ENCODE assay signal across 9 mouse cellular contexts in genomic region chr1:36709055-36709853, GRCm38 (mm10). TPM values are rescaled to one million over a fixed set of nuclear protein-coding genes. Genes with fewer than 3 reads are reported as not detected.
DNase-seq lines count a peak whose midpoint lies in the region; ATAC-seq and TF ChIP-seq lines count a peak whose summit lies in the region.
"Had no signal": no experiment of that assay in that cellular context is flagged by ENCODE, and none has a peak within 500 bp of the region (broad histone marks: within the 10 kb centered on the region; RNA-seq: fewer than 3 reads in every experiment).

No protein-coding gene starts in this region.

- peaks cover 13% of the 10 kb centered on the region for H3K4me1 ChIP-seq in neural tube, embryonic 11.5 days (ENCODE audit: control insufficient read depth, insufficient read depth, low read length)
- H3K4me1 ChIP-seq in hindbrain, embryonic 13.5 days (replicated peaks), result peaks cover 30% of the 10 kb centered on the region
- H3K4me1 ChIP-seq in limb, embryonic 14.5 days (ENCODE audit: control insufficient read depth, insufficient read depth, low read length), result peaks cover 12% of the 10 kb centered on the region
- H3K4me1 ChIP-seq in midbrain, embryonic 12.5 days, result peaks cover 18% of the 10 kb centered on the region

- 1% methylated on average over 33 of the region's 33 CpGs for WGBS in neural tube, embryonic 11.5 days
- 1% methylated on average over 33 of the region's 33 CpGs for WGBS in hindbrain, embryonic 13.5 days
- WGBS in limb, embryonic 14.5 days, result under 1% methylated on average over 33 of the region's 33 CpGs
- WGBS in midbrain, embryonic 12.5 days, result under 1% methylated on average over 33 of the region's 33 CpGs

- H3K4me3 ChIP-seq in neural tube, embryonic 11.5 days (ENCODE audit: low read depth, low read length), result peak overlapping the region; percentile 97
- H3K4me3 ChIP-seq in hindbrain, embryonic 13.5 days, result peak overlapping the region; percentile 99
- H3K4me3 ChIP-seq in limb, embryonic 14.5 days (replicated peaks; ENCODE audit: low read length), result peak overlapping the region; percentile 98
- H3K4me3 ChIP-seq in midbrain, embryonic 12.5 days, result peak overlapping the region; percentile 81

- H3K9me3 ChIP-seq in neural tube, embryonic 11.5 days (ENCODE audit: control insufficient read depth, low read length), result no peaks in the 10 kb centered on the region
- H3K9me3 ChIP-seq in hindbrain, embryonic 13.5 days, result no peaks in the 10 kb centered on the region
- H3K9me3 ChIP-seq in limb, embryonic 14.5 days (ENCODE audit: control insufficient read depth, low read length), result no peaks in the 10 kb centered on the region
- no peaks in the 10 kb centered on the region for H3K9me3 ChIP-seq in midbrain, embryonic 12.5 days

- DNase-seq in neural tube, embryonic 11.5 days (ENCODE audit: low spot score), result peak; percentile 52
- no peak for DNase-seq in neural tube, embryonic 10.5 days (ENCODE audit: extremely low spot score, low spot score)
- peak; percentile 73 for DNase-seq in adrenal gland, adult 2 months
- DNase-seq in limb, embryonic 14.5 days (ENCODE audit: low spot score), result peak; percentile 46
- peak; percentile 65 for DNase-seq in thymus, postnatal 0 days (ENCODE audit: low spot score)

- no peaks in the 10 kb centered on the region for H3K27me3 ChIP-seq in neural tube, embryonic 11.5 days (ENCODE audit: control insufficient read depth, insufficient read depth, low read length)
- no peaks in the 10 kb centered on the region for H3K27me3 ChIP-seq in hindbrain, embryonic 13.5 days
- H3K27me3 ChIP-seq in limb, embryonic 14.5 days (ENCODE audit: control insufficient read depth, insufficient read depth, low read length), result no peaks in the 10 kb centered on the region
- 0 out of 2 replicates have a peak, but pooled peaks cover 3% of the 10 kb centered on the region for H3K27me3 ChIP-seq in midbrain, embryonic 12.5 days

- no peak for TF ChIP-seq POLR2A in limb, embryonic 14.5 days (IDR thresholded peaks at IDR 0.05; ENCODE audit: borderline replicate concordance, extremely low read depth, insufficient read depth, insufficient read length)

- H3K27ac ChIP-seq in neural tube, embryonic 11.5 days (ENCODE audit: low read depth, low read length), result peak overlapping the region; percentile 75
- H3K27ac ChIP-seq in hindbrain, embryonic 13.5 days, result peak overlapping the region; percentile 91
- H3K27ac ChIP-seq in limb, embryonic 14.5 days (replicated peaks; ENCODE audit: low read depth, low read length), result peak overlapping the region; percentile 79
- H3K27ac ChIP-seq in midbrain, embryonic 12.5 days (replicated peaks), result peak overlapping the region; percentile 77

- H3K36me3 ChIP-seq in neural tube, embryonic 11.5 days (ENCODE audit: control insufficient read depth, insufficient read depth, low read length), result peaks cover 5% of the 10 kb centered on the region
- H3K36me3 ChIP-seq in hindbrain, embryonic 13.5 days, result peaks cover 33% of the 10 kb centered on the region
- H3K36me3 ChIP-seq in limb, embryonic 14.5 days (ENCODE audit: control insufficient read depth, insufficient read depth, low read length), result peaks cover 32% of the 10 kb centered on the region
- peaks cover 31% of the 10 kb centered on the region for H3K36me3 ChIP-seq in midbrain, embryonic 12.5 days

- H3K9ac ChIP-seq in neural tube, embryonic 11.5 days (ENCODE audit: low read length), result peak overlapping the region; percentile 91
- H3K9ac ChIP-seq in hindbrain, embryonic 13.5 days, result peak overlapping the region; percentile 98
- peak overlapping the region; percentile 85 for H3K9ac ChIP-seq in limb, embryonic 14.5 days (ENCODE audit: low read depth, low read length, severe bottlenecking)
- H3K9ac ChIP-seq in midbrain, embryonic 12.5 days (replicated peaks), result peak overlapping the region; percentile 89

- H3K4me2 ChIP-seq in neural tube, embryonic 11.5 days (ENCODE audit: low read depth), result peak overlapping the region; percentile 90
- peak overlapping the region; percentile 83 for H3K4me2 ChIP-seq in hindbrain, embryonic 13.5 days
- peak overlapping the region; percentile 74 for H3K4me2 ChIP-seq in limb, embryonic 14.5 days (replicated peaks; ENCODE audit: low read depth, low read length, severe bottlenecking)
- H3K4me2 ChIP-seq in midbrain, embryonic 12.5 days (replicated peaks), result peak overlapping the region; percentile 81

- peak; percentile 78 for ATAC-seq in neural tube, embryonic 11.5 days (ENCODE audit: insufficient read depth, low FRiP score, low TSS enrichment)
- ATAC-seq in erythroblast, adult 5-6 weeks (replicated peaks; ENCODE audit: low FRiP score, poor library complexity, severe bottlenecking), result peak; percentile 32
- peak; percentile 79 for ATAC-seq in hindbrain, embryonic 13.5 days (ENCODE audit: low FRiP score)
- ATAC-seq in limb, embryonic 14.5 days (ENCODE audit: low FRiP score, low read depth), result peak; percentile 73
- peak; percentile 86 for ATAC-seq in midbrain, embryonic 12.5 days (ENCODE audit: low FRiP score, low read depth)

RNA-seq across cellular contexts. Expression of gene 4933424G06Rik, which starts 0.7 kb away (rescaled TPM):
- not detected in 2 replicates for polyA plus RNA-seq in neural tube, embryonic 11.5 days (2014; fragmentation: Nextera tagmentation; extraction: Ambion mirVana)
- not detected for total RNA-seq in adrenal gland, adult 2 months (2021)
- not detected in 2 replicates for polyA plus RNA-seq in adrenal gland, adult 2 months (2012; rRNA removed)
- total RNA-seq in erythroblast, adult 5-6 weeks (2015; ENCODE audit: low replicate concordance), result not detected in 2 replicates
- total RNA-seq in erythroblast, adult 5-6 weeks (2017; ENCODE audit: low replicate concordance), result not detected in 2 replicates
- polyA plus RNA-seq in hindbrain, embryonic 13.5 days (2015; fragmentation: Nextera tagmentation; extraction: Ambion mirVana), result 0.43 and 0.57 TPM in 2 replicates
- polyA plus RNA-seq in limb, embryonic 14.5 days (2012; rRNA removed), result 0.10 TPM in 1 of 2 replicates, not detected in the other
- not detected in 2 replicates for polyA plus RNA-seq in limb, embryonic 14.5 days (2014; fragmentation: Nextera tagmentation; extraction: Ambion mirVana)
- 0.27 TPM in 2 replicates for polyA plus RNA-seq in midbrain, embryonic 12.5 days (2016; fragmentation: Nextera tagmentation; extraction: Ambion mirVana)
- polyA plus RNA-seq in thymus, postnatal 0 days (2015; fragmentation: Nextera tagmentation; extraction: Ambion mirVana), result 0.13 TPM in 1 of 2 replicates, not detected in the other
- total RNA-seq: gastrocnemius, postnatal 4 days had no signal

RNA-seq across cellular contexts. Expression of gene Actr1b, which starts 5.0 kb away (rescaled TPM):
- 127 and 135 TPM in 2 replicates for polyA plus RNA-seq in neural tube, embryonic 11.5 days (2014; fragmentation: Nextera tagmentation; extraction: Ambion mirVana)
- total RNA-seq in adrenal gland, adult 2 months (2021), result 100 to 1,000 TPM; 132 to 140 TPM
- 144 and 156 TPM in 2 replicates for polyA plus RNA-seq in adrenal gland, adult 2 months (2012; rRNA removed)
- total RNA-seq in erythroblast, adult 5-6 weeks (2015; ENCODE audit: low replicate concordance), result 3.6 and 4.2 TPM in 2 replicates
- 6.2 and 9.6 TPM in 2 replicates for total RNA-seq in erythroblast, adult 5-6 weeks (2017; ENCODE audit: low replicate concordance)
- 101 and 107 TPM in 2 replicates for polyA plus RNA-seq in hindbrain, embryonic 13.5 days (2015; fragmentation: Nextera tagmentation; extraction: Ambion mirVana)
- polyA plus RNA-seq in limb, embryonic 14.5 days (2012; rRNA removed), result 162 and 189 TPM in 2 replicates
- polyA plus RNA-seq in limb, embryonic 14.5 days (2014; fragmentation: Nextera tagmentation; extraction: Ambion mirVana), result 85.7 and 93.1 TPM in 2 replicates
- polyA plus RNA-seq in midbrain, embryonic 12.5 days (2016; fragmentation: Nextera tagmentation; extraction: Ambion mirVana), result 109 and 118 TPM in 2 replicates
- polyA plus RNA-seq in thymus, postnatal 0 days (2015; fragmentation: Nextera tagmentation; extraction: Ambion mirVana), result 59.3 and 62.0 TPM in 2 replicates

RNA-seq across cellular contexts. Expression of gene Cox5b, which starts 18.0 kb away (rescaled TPM):
- 528 and 531 TPM in 2 replicates for polyA plus RNA-seq in neural tube, embryonic 11.5 days (2014; fragmentation: Nextera tagmentation; extraction: Ambion mirVana)
- total RNA-seq in adrenal gland, adult 2 months (2021), result 1,000 to 10,000 TPM in 1 of 2 experiments, 100 to 1,000 TPM in 1; 981 to 1,022 TPM
- polyA plus RNA-seq in adrenal gland, adult 2 months (2012; rRNA removed), result 749 and 851 TPM in 2 replicates
- total RNA-seq in erythroblast, adult 5-6 weeks (2015; ENCODE audit: low replicate concordance), result 131 and 231 TPM in 2 replicates
- total RNA-seq in erythroblast, adult 5-6 weeks (2017; ENCODE audit: low replicate concordance), result 82.2 and 158 TPM in 2 replicates
- polyA plus RNA-seq in hindbrain, embryonic 13.5 days (2015; fragmentation: Nextera tagmentation; extraction: Ambion mirVana), result 619 and 648 TPM in 2 replicates
- polyA plus RNA-seq in limb, embryonic 14.5 days (2012; rRNA removed), result 291 and 342 TPM in 2 replicates
- polyA plus RNA-seq in limb, embryonic 14.5 days (2014; fragmentation: Nextera tagmentation; extraction: Ambion mirVana), result 544 and 588 TPM in 2 replicates
- polyA plus RNA-seq in midbrain, embryonic 12.5 days (2016; fragmentation: Nextera tagmentation; extraction: Ambion mirVana), result 466 and 473 TPM in 2 replicates
- polyA plus RNA-seq in thymus, postnatal 0 days (2015; fragmentation: Nextera tagmentation; extraction: Ambion mirVana), result 679 and 701 TPM in 2 replicates

RNA-seq across cellular contexts. Expression of gene Fam178b, which starts 26.3 kb away (rescaled TPM):
- 0.30 TPM in 1 of 2 replicates, not detected in the other for polyA plus RNA-seq in neural tube, embryonic 11.5 days (2014; fragmentation: Nextera tagmentation; extraction: Ambion mirVana)
- total RNA-seq in adrenal gland, adult 2 months (2021), result under 1 TPM; 0.14 to 0.79 TPM
- polyA plus RNA-seq in adrenal gland, adult 2 months (2012; rRNA removed), result 0.52 and 1.2 TPM in 2 replicates
- not detected in 2 replicates for total RNA-seq in erythroblast, adult 5-6 weeks (2015; ENCODE audit: low replicate concordance)
- total RNA-seq in erythroblast, adult 5-6 weeks (2017; ENCODE audit: low replicate concordance), result not detected in 2 replicates
- polyA plus RNA-seq in hindbrain, embryonic 13.5 days (2015; fragmentation: Nextera tagmentation; extraction: Ambion mirVana), result 0.27 and 0.32 TPM in 2 replicates
- 0.67 and 1.1 TPM in 2 replicates for polyA plus RNA-seq in limb, embryonic 14.5 days (2012; rRNA removed)
- 1.1 and 1.5 TPM in 2 replicates for polyA plus RNA-seq in limb, embryonic 14.5 days (2014; fragmentation: Nextera tagmentation; extraction: Ambion mirVana)
- not detected in 2 replicates for polyA plus RNA-seq in midbrain, embryonic 12.5 days (2016; fragmentation: Nextera tagmentation; extraction: Ambion mirVana)
- 0.52 and 1.7 TPM in 2 replicates for polyA plus RNA-seq in thymus, postnatal 0 days (2015; fragmentation: Nextera tagmentation; extraction: Ambion mirVana)

RNA-seq across cellular contexts. Expression of gene Zap70, which starts 52.3 kb away (rescaled TPM):
- polyA plus RNA-seq in neural tube, embryonic 11.5 days (2014; fragmentation: Nextera tagmentation; extraction: Ambion mirVana), result 0.32 and 1.3 TPM in 2 replicates
- under 1 TPM; 0.29 to 0.90 TPM for total RNA-seq in adrenal gland, adult 2 months (2021)
- polyA plus RNA-seq in adrenal gland, adult 2 months (2012; rRNA removed), result 2.1 and 3.3 TPM in 2 replicates
- total RNA-seq in erythroblast, adult 5-6 weeks (2015; ENCODE audit: low replicate concordance), result not detected in 2 replicates
- 0.17 and 0.70 TPM in 2 replicates for total RNA-seq in erythroblast, adult 5-6 weeks (2017; ENCODE audit: low replicate concordance)
- polyA plus RNA-seq in hindbrain, embryonic 13.5 days (2015; fragmentation: Nextera tagmentation; extraction: Ambion mirVana), result 0.43 and 1.2 TPM in 2 replicates
- 0.88 and 1.2 TPM in 2 replicates for polyA plus RNA-seq in limb, embryonic 14.5 days (2012; rRNA removed)
- 0.54 and 0.91 TPM in 2 replicates for polyA plus RNA-seq in limb, embryonic 14.5 days (2014; fragmentation: Nextera tagmentation; extraction: Ambion mirVana)
- 0.24 and 0.26 TPM in 2 replicates for polyA plus RNA-seq in midbrain, embryonic 12.5 days (2016; fragmentation: Nextera tagmentation; extraction: Ambion mirVana)
- 118 and 123 TPM in 2 replicates for polyA plus RNA-seq in thymus, postnatal 0 days (2015; fragmentation: Nextera tagmentation; extraction: Ambion mirVana)

Comparison
In these comparisons a context has a peak if more than half of its experiments do, and no peak if none do; other contexts are left out.
1. ATAC-seq: peak in every context shown above with its lines; median percentile 86 in midbrain, embryonic 12.5 days; 79 in hindbrain, embryonic 13.5 days; 78 in neural tube, embryonic 11.5 days; 73 in limb, embryonic 14.5 days; 32 in erythroblast, adult 5-6 weeks.